Mouse (Mus musculus) lung, adult 2 months (tissue): Measurements from ENCODE around the gene Zgrf1. TPM values are rescaled to one million over a fixed set of nuclear protein-coding genes. Genes with fewer than 3 reads are reported as not detected.

Experiments
- DNase-seq: peaks from one replicate; pipeline ENCODE4 v3.0.0; 2022
- H3K4me1 ChIP-seq: fragments of 200-500 bp; 2 replicates; pipeline ENCODE4 v1.6.1; 2011; ENCODE audit warnings: low read length; ENCODE audit not compliant: control insufficient read depth, insufficient read depth
- H3K4me3 ChIP-seq: fragments of 200-500 bp; replicated peaks from 2 replicates; pipeline ENCODE3; 2011; ENCODE audit warnings: low read depth, mild to moderate bottlenecking, control low read depth, low read length; ENCODE audit errors: extremely low read depth
- CTCF ChIP-seq: fragments of 200-500 bp; IDR thresholded peaks from 2 replicates; pipeline ENCODE4 v1.5.1; 2011; ENCODE audit warnings: mild to moderate bottlenecking, low read length, control low read depth; ENCODE audit not compliant: insufficient read depth
- POLR2A ChIP-seq: fragments of 200-500 bp; IDR thresholded peaks from 2 replicates; pipeline ENCODE4 v1.6.1; 2011; ENCODE audit warnings: low read depth, mild to moderate bottlenecking, control low read depth, low read length, borderline replicate concordance; ENCODE audit errors: extremely low read depth
- WGBS: fragments of 180-500 bp; shearing (Covaris S2); methylation state at CpG from one replicate; pipeline ENCODE4 v1.1.7; 2018; 5-methylcytosine and 5-hydroxymethylcytosine counted together
- polyA plus RNA-seq: library from polyadenylated mRNA; depleted of rRNA; stranded (reverse); fragments of >200 nt; gene quantifications from 2 replicates; pipeline ENCODE4 v1.2.3, GENCODE M21; 2012; rRNA removed

Zgrf1 gene
- polyA plus RNA-seq, 1 experiment, result 0.58 TPM

DNA sequence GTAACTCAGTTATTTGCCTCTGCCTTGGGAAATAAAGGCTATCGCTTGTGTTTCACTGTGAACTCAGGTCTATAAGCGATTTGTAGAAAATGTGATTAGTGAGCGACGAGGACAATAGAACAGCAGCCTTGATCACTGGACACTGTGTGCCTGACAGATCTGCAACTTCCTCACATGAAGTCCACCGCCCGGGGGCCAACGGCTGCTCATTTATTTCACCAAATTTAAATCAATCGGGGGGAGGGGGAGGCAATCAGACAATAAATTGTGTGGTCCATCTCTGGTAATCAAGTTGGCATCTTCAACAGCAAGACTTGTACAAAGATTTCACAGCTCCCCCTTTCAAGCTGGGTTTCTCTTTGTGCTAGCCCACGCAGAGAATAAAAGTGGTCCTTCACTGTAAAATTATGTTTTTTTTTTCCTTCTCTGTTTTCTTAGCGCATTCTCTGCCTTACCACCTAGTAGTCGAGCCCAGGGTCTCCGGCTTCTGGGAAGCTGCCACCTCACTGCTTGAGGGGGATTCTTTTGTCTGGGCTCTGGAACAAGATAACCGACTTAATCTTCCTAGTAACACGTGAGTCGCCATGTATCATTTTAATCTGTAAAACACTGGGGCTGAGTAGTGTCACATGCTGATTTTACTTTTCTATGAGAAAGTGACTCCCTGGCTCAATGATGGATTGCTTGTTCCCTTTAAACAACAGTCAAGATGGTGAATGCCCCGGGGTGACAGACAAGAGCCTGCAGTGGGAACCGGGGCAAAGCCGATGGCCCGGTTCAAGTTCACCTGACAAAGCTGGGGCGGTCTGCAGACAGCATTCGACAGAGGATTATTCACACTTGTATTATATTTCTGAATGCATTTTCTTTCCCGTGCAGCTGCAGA is 108.6 kb downstream of the Zgrf1 start:
- Histone ChIP-seq H3K4me1 (no peaks in the 10 kb centered on the region), H3K4me3 (no peak overlapping the region)
- 57% methylated on average over 22 of the region's 22 CpGs for WGBS
- DNase-seq, result no peak
- TF ChIP-seq POLR2A, result no peak
- no peak for TF ChIP-seq CTCF

Other genes starting within 250 kb of the Zgrf1 start
- gene Ank2, start 54.1 kb upstream of the Zgrf1 start, polyA plus RNA-seq, result 2.5 and 5.8 TPM in 2 replicates
- gene Larp7, start 140 bp upstream of the Zgrf1 start, polyA plus RNA-seq, result 0.93 and 2.1 TPM in 2 replicates
- not detected in 2 replicates for gene Neurog2, start 79.6 kb downstream of the Zgrf1 start, polyA plus RNA-seq
- gene Alpk1, start 227.0 kb downstream of the Zgrf1 start, polyA plus RNA-seq, result 2.1 and 3.2 TPM in 2 replicates
- gene Tifa, start 236.3 kb downstream of the Zgrf1 start, polyA plus RNA-seq, result 3.2 and 3.5 TPM in 2 replicates